Mouse (Mus musculus) gastrocnemius, postnatal 10 days (tissue): ENCODE data around the gene Fam69a. TPM values are rescaled to one million over a fixed set of nuclear protein-coding genes. Genes with fewer than 3 reads are reported as not detected.

ENCODE experiments used
- total RNA-seq, 2 experiments: library from RNA; stranded (reverse); gene quantifications; 2 replicates each; pipeline ENCODE4 v1.2.3; 2021

The Fam69a gene
- total RNA-seq, 2 experiments from 2014 or later, result 51.1 to 65.5 TPM

Other genes starting within 250 kb of the Fam69a start
- gene Ube2d2b, start 157.0 kb downstream of the Fam69a start, total RNA-seq, result not detected
- gene Evi5, start 112.0 kb downstream of the Fam69a start, total RNA-seq, result 10 to 100 TPM; 17.6 to 26.5 TPM
- gene Rpl5, start 86.6 kb downstream of the Fam69a start, total RNA-seq, result 10 to 100 TPM; 60.8 to 65.1 TPM
- 10 to 100 TPM; 17.8 to 23.6 TPM for gene Mtf2, start 78.6 kb upstream of the Fam69a start, total RNA-seq
- 10 to 100 TPM; 18.7 to 21.3 TPM for gene Tmed5, start 145.5 kb upstream of the Fam69a start, total RNA-seq
- gene Ccdc18, start 145.8 kb upstream of the Fam69a start, total RNA-seq, result 1 to 10 TPM in 1 of 2 experiments, under 1 TPM in 1; 0.92 to 1.4 TPM